Mouse (Mus musculus): Measurements from ENCODE around the gene Ccdc69. TPM values are rescaled to one million over a fixed set of nuclear protein-coding genes. Genes with fewer than 3 reads are reported as not detected.

Gene Ccdc69
- total and polyA plus RNA-seq, 2 experiments from 2014 or later = 22.0 to 22.2 TPM

- Histone ChIP-seq H3K4me2 (ENCODE audit: low read depth, low read length) (no peak overlapping the region), H3K27ac (ENCODE audit: low read depth) (no peak overlapping the region), H3K4me1 (ENCODE audit: control insufficient read depth, insufficient read depth) (0 out of 2 replicates have a peak, but pooled peaks cover 4% of the 10 kb centered on the region), H3K4me3 (ENCODE audit: low read depth, low read length) (no peak overlapping the region), H3K9ac (replicated peaks; ENCODE audit: low read depth, low read length) (no peak overlapping the region), H3K36me3 (replicated peaks; ENCODE audit: control insufficient read depth, insufficient read depth, low read length) (peaks cover 21% of the 10 kb centered on the region; the same call in 1 of the 2 replicates), H3K27me3 (ENCODE audit: control insufficient read depth, insufficient read depth, low read length) (no peaks in the 10 kb centered on the region), H3K9me3 (replicated peaks; ENCODE audit: control insufficient read depth, low read length) (no peaks in the 10 kb centered on the region)
- DNase-seq (ENCODE audit: low spot score) (no peak), ATAC-seq (ENCODE audit: insufficient read depth, low read depth) (no peak)
- TF ChIP-seq EP300 (IDR thresholded peaks at IDR 0.05; ENCODE audit: low read depth) (no peak), CTCF (IDR thresholded peaks at IDR 0.05; ENCODE audit: low read depth) (no peak)
- 85% methylated on average over 3 of the region's 3 CpGs for WGBS
These were observed 24.1 kb upstream of the Ccdc69 start for GRCm38 (mm10) chr11:55102015-55102414.

GRCm38 (mm10) chr11:55099868-55100267 is 21.9 kb upstream of the Ccdc69 start:
- Histone ChIP-seq H3K4me1 (ENCODE audit: control insufficient read depth, insufficient read depth) (0 out of 2 replicates have a peak, but pooled peaks cover 4% of the 10 kb centered on the region), H3K36me3 (replicated peaks; ENCODE audit: control insufficient read depth, insufficient read depth, low read length) (peaks cover 13% of the 10 kb centered on the region; the same call in 1 of the 2 replicates), H3K9me3 (replicated peaks; ENCODE audit: control insufficient read depth, low read length) (no peaks in the 10 kb centered on the region), H3K4me2 (ENCODE audit: low read depth, low read length) (no peak overlapping the region), H3K27ac (ENCODE audit: low read depth) (no peak overlapping the region), H3K9ac (replicated peaks; ENCODE audit: low read depth, low read length) (no peak overlapping the region), H3K27me3 (ENCODE audit: control insufficient read depth, insufficient read depth, low read length) (no peaks in the 10 kb centered on the region), H3K4me3 (ENCODE audit: low read depth, low read length) (no peak overlapping the region)
- DNase-seq (ENCODE audit: low spot score) (no peak), ATAC-seq (ENCODE audit: insufficient read depth, low read depth) (no peak)
- TF ChIP-seq CTCF (IDR thresholded peaks at IDR 0.05; ENCODE audit: low read depth) (no peak), EP300 (IDR thresholded peaks at IDR 0.05; ENCODE audit: low read depth) (no peak)
- WGBS = 71% methylated on average over 4 of the region's 4 CpGs

- Histone ChIP-seq H3K9me3 (replicated peaks; ENCODE audit: control insufficient read depth, low read length) (no peaks in the 10 kb centered on the region), H3K4me2 (ENCODE audit: low read depth, low read length) (no peak overlapping the region), H3K36me3 (replicated peaks; ENCODE audit: control insufficient read depth, insufficient read depth, low read length) (peaks cover 11% of the 10 kb centered on the region; the same call in 1 of the 2 replicates), H3K27me3 (ENCODE audit: control insufficient read depth, insufficient read depth, low read length) (no peaks in the 10 kb centered on the region), H3K4me3 (ENCODE audit: low read depth, low read length) (no peak overlapping the region), H3K4me1 (ENCODE audit: control insufficient read depth, insufficient read depth) (0 out of 2 replicates have a peak, but pooled peaks cover 4% of the 10 kb centered on the region), H3K27ac (ENCODE audit: low read depth) (no peak overlapping the region), H3K9ac (replicated peaks; ENCODE audit: low read depth, low read length) (no peak overlapping the region)
- no peak for TF ChIP-seq CTCF (IDR thresholded peaks at IDR 0.05; ENCODE audit: low read depth)
- no peak for TF ChIP-seq EP300 (IDR thresholded peaks at IDR 0.05; ENCODE audit: low read depth)
- 92% methylated on average over 8 of the region's 8 CpGs for WGBS
- no peak for DNase-seq (ENCODE audit: low spot score)
- ATAC-seq (ENCODE audit: insufficient read depth, low read depth) = no peak
These were observed 21.3 kb upstream of the Ccdc69 start for GRCm38 (mm10) chr11:55099019-55099771.

GRCm38 (mm10) chr11:55098189-55098915 is 20.4 kb upstream of the Ccdc69 start:
- H3K9ac ChIP-seq (replicated peaks; ENCODE audit: low read depth, low read length) = peak overlapping the region; percentile 49
- no peaks in the 10 kb centered on the region for H3K27me3 ChIP-seq (ENCODE audit: control insufficient read depth, insufficient read depth, low read length)
- no peak; the same call in 1 of the 2 replicates for ATAC-seq (ENCODE audit: insufficient read depth, low read depth)
- WGBS = 11% methylated on average over 24 of the region's 24 CpGs
- TF ChIP-seq CTCF (IDR thresholded peaks at IDR 0.05; ENCODE audit: low read depth) (no peak), EP300 (IDR thresholded peaks at IDR 0.05; ENCODE audit: low read depth) (no peak)
- no peak for DNase-seq (ENCODE audit: low spot score)
- no peaks in the 10 kb centered on the region for H3K9me3 ChIP-seq (replicated peaks; ENCODE audit: control insufficient read depth, low read length)
- peak overlapping the region; percentile 72 for H3K4me2 ChIP-seq (ENCODE audit: low read depth, low read length)
- H3K4me1 ChIP-seq (ENCODE audit: control insufficient read depth, insufficient read depth) = 0 out of 2 replicates have a peak, but pooled peaks cover 4% of the 10 kb centered on the region
- peak overlapping the region; percentile 56 for H3K4me3 ChIP-seq (ENCODE audit: low read depth, low read length)
- peaks cover 3% of the 10 kb centered on the region; the same call in 1 of the 2 replicates for H3K36me3 ChIP-seq (replicated peaks; ENCODE audit: control insufficient read depth, insufficient read depth, low read length)
- peak overlapping the region; percentile 64 for H3K27ac ChIP-seq (ENCODE audit: low read depth)

GRCm38 (mm10) chr11:55097463-55098188 is 19.7 kb upstream of the Ccdc69 start, which contains the start of gene Gm2a:
Gm2a (plus strand) TSS chr11:55098115.
- Histone ChIP-seq H3K36me3 (replicated peaks; ENCODE audit: control insufficient read depth, insufficient read depth, low read length) (peaks cover 3% of the 10 kb centered on the region; the same call in 1 of the 2 replicates), H3K9me3 (replicated peaks; ENCODE audit: control insufficient read depth, low read length) (no peaks in the 10 kb centered on the region), H3K27ac (ENCODE audit: low read depth) (peak within 1 kb of the TSS; percentile 86), H3K4me2 (ENCODE audit: low read depth, low read length) (peak within 1 kb of the TSS; percentile 72), H3K9ac (replicated peaks; ENCODE audit: low read depth, low read length) (peak within 1 kb of the TSS; percentile 49), H3K4me3 (ENCODE audit: low read depth, low read length) (peak within 1 kb of the TSS; percentile 56), H3K27me3 (ENCODE audit: control insufficient read depth, insufficient read depth, low read length) (no peaks in the 10 kb centered on the region), H3K4me1 (ENCODE audit: control insufficient read depth, insufficient read depth) (0 out of 2 replicates have a peak, but pooled peaks cover 4% of the 10 kb centered on the region)
- DNase-seq (ENCODE audit: low spot score) (peak; percentile 97), ATAC-seq (ENCODE audit: insufficient read depth, low read depth) (peak; percentile 97)
- 2% methylated on average over 41 of the region's 45 CpGs for WGBS
- TF ChIP-seq CTCF (IDR thresholded peaks at IDR 0.05; ENCODE audit: low read depth) (no peak), EP300 (IDR thresholded peaks at IDR 0.05; ENCODE audit: low read depth) (no peak)

Measured in heart, postnatal 0 days (tissue).